In the genomic region with DNA sequence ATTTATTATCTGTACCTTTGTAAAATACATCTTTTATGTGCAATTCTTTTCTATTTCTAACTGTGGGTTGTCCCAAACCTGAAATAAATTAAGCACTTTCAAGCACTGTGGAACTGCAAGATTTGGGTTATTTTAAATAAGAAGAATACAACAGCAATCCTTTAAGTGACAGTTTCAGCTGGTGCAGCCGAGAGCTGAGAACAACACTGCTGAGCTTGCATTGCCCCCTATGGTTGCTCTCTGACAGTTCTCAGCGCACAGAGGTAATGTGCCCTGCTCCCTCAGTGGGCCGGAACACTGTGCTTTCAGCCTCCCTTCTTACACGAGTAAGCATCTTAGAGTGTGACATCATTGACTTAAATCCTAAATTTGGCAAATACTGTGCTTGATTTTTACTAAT, we compare ENCODE assay signal across 10 mouse cellular contexts.
DNase-seq lines count a peak whose midpoint lies in the region; ATAC-seq lines count a peak whose summit lies in the region.
"Had no signal": no experiment of that assay in that cellular context is flagged by ENCODE, and none has a peak within 500 bp of the region (broad histone marks: within the 10 kb centered on the region; RNA-seq: fewer than 3 reads in every experiment).

No protein-coding gene starts in this region.

- no peaks in the 10 kb centered on the region for H3K36me3 ChIP-seq in hindbrain, embryonic 13.5 days
- H3K36me3 ChIP-seq in neural tube, embryonic 11.5 days (ENCODE audit: control insufficient read depth, insufficient read depth, low read length): no peaks in the 10 kb centered on the region
- H3K36me3 ChIP-seq: heart, embryonic 15.5 days; liver, embryonic 15.5 days had no signal

- DNase-seq in heart, postnatal 4 days: peak; percentile 5
- DNase-seq in heart, adult 8-10 months (ENCODE audit: low spot score): no peak
- peak; percentile 61 for DNase-seq in embryo, embryonic 10.5 days (ENCODE audit: low spot score)
- peak; percentile 48 for DNase-seq in neural tube, embryonic 11.5 days (ENCODE audit: low spot score)
- no peak for DNase-seq in testis, postnatal 10 days (ENCODE audit: low spot score)
- no peak for DNase-seq in urinary bladder, adult 18-20 months (ENCODE audit: low spot score in 2 of 2)

- H3K4me2 ChIP-seq in hindbrain, embryonic 13.5 days: no peak overlapping the region
- H3K4me2 ChIP-seq in neural tube, embryonic 11.5 days (ENCODE audit: low read depth): no peak overlapping the region
- H3K4me2 ChIP-seq: heart, embryonic 15.5 days; liver, embryonic 15.5 days had no signal

- ATAC-seq in hindbrain, embryonic 13.5 days (ENCODE audit: low FRiP score): peak; percentile 95
- peak; percentile 89; the same call in 1 of the 2 replicates for ATAC-seq in neural tube, embryonic 11.5 days (ENCODE audit: insufficient read depth, low FRiP score, low TSS enrichment)
- no peak for ATAC-seq in monocyte, adult 5-6 weeks (replicated peaks; ENCODE audit: insufficient number of reproducible peaks, low FRiP score, low TSS enrichment, poor library complexity, severe bottlenecking)

- H3K27me3 ChIP-seq in hindbrain, embryonic 13.5 days: no peaks in the 10 kb centered on the region
- H3K27me3 ChIP-seq in neural tube, embryonic 11.5 days (ENCODE audit: control insufficient read depth, insufficient read depth, low read length): no peaks in the 10 kb centered on the region
- H3K27me3 ChIP-seq: heart, embryonic 15.5 days; liver, embryonic 15.5 days had no signal

- H3K9me3 ChIP-seq in hindbrain, embryonic 13.5 days: no peaks in the 10 kb centered on the region
- H3K9me3 ChIP-seq in neural tube, embryonic 11.5 days (ENCODE audit: control insufficient read depth, low read length): no peaks in the 10 kb centered on the region
- H3K9me3 ChIP-seq: heart, embryonic 15.5 days; liver, embryonic 15.5 days had no signal

- no peak overlapping the region for H3K4me3 ChIP-seq in hindbrain, embryonic 13.5 days
- no peak overlapping the region for H3K4me3 ChIP-seq in neural tube, embryonic 11.5 days (ENCODE audit: low read depth, low read length)
- H3K4me3 ChIP-seq: heart, embryonic 15.5 days; liver, embryonic 15.5 days had no signal

- H3K4me1 ChIP-seq in hindbrain, embryonic 13.5 days (replicated peaks): no peaks in the 10 kb centered on the region
- no peaks in the 10 kb centered on the region for H3K4me1 ChIP-seq in neural tube, embryonic 11.5 days (ENCODE audit: control insufficient read depth, insufficient read depth, low read length)
- H3K4me1 ChIP-seq: heart, embryonic 15.5 days; liver, embryonic 15.5 days had no signal

- no peak overlapping the region for H3K9ac ChIP-seq in hindbrain, embryonic 13.5 days
- H3K9ac ChIP-seq in neural tube, embryonic 11.5 days (ENCODE audit: low read length): no peak overlapping the region
- H3K9ac ChIP-seq: heart, embryonic 15.5 days; liver, embryonic 15.5 days had no signal

- H3K27ac ChIP-seq in hindbrain, embryonic 13.5 days: no peak overlapping the region
- H3K27ac ChIP-seq in neural tube, embryonic 11.5 days (ENCODE audit: low read depth, low read length): no peak overlapping the region
- H3K27ac ChIP-seq: heart, embryonic 15.5 days; liver, embryonic 15.5 days had no signal

- 6% methylated on average over 4 of the region's 4 CpGs for WGBS in hindbrain, embryonic 13.5 days
- 10% methylated on average over 4 of the region's 4 CpGs for WGBS in neural tube, embryonic 11.5 days

Comparison
In these comparisons a context has a peak if more than half of its experiments do, and no peak if none do; other contexts are left out.
1. DNase-seq: peak in heart, postnatal 4 days (single experiment), embryo, embryonic 10.5 days (single experiment) and neural tube, embryonic 11.5 days (single experiment); none in heart, adult 8-10 months (single experiment), testis, postnatal 10 days (single experiment) and urinary bladder, adult 18-20 months (0 of 2).